Mouse (Mus musculus) bone marrow macrophage, adult 2 months (primary cell): ENCODE results near the gene Nfrkb. TPM values are rescaled to one million over a fixed set of nuclear protein-coding genes. Genes with fewer than 3 reads are reported as not detected.

Experiments
- H3K27ac ChIP-seq: 2 replicates; pipeline ENCODE4 v1.5.1; 2012; ENCODE audit warnings: low read depth, low read length; ENCODE audit not compliant: insufficient read depth
- H3K4me1 ChIP-seq: 2 replicates; pipeline ENCODE4 v1.6.1; 2012; ENCODE audit warnings: low read length; ENCODE audit not compliant: control insufficient read depth, insufficient read depth
- H3K4me3 ChIP-seq: 2 replicates; pipeline ENCODE4 v1.5.1; 2012; ENCODE audit warnings: mild to moderate bottlenecking, low read length, moderate library complexity; ENCODE audit not compliant: insufficient read depth
- CTCF ChIP-seq: IDR thresholded peaks from 2 replicates; pipeline ENCODE4 v1.5.1; 2012; ENCODE audit warnings: low read depth, mild to moderate bottlenecking, low read length, moderate library complexity
- POLR2A ChIP-seq: IDR thresholded peaks from 2 replicates; pipeline ENCODE4 v1.6.1; 2012; ENCODE audit warnings: mild to moderate bottlenecking, low read depth, low read length, borderline replicate concordance
- polyA plus RNA-seq: library from polyadenylated mRNA; stranded (reverse); fragments of >200 nt; gene quantifications from 2 replicates; pipeline ENCODE4 v1.2.4, GENCODE M21; 2012; ENCODE audit not compliant: missing spikeins, insufficient read depth, insufficient read length

The Nfrkb gene
- 13.1 and 14.2 TPM in 2 replicates for polyA plus RNA-seq

DNA sequence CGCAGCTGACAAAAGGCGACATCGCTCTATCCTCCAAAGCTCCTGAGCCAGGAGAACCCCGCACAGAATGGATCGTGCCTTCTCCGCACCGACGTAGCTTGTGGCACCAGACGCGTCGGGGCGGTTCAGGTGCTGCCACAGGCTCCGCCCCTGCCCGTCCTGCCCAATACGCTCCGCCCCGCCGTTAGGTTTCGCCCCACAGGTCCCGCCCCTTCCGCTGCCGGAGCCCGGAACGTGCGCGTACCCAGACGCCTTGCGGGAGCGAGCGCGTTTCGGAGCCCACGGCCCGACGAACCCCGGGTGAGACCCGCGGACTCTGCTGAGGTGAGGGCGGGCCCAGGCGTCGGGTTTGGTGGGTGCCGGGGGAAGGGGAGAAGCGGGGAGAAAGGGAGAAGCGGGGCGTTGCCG, at the start of gene Nfrkb:
Gene Nfrkb (plus strand): TSS at position 246 of the 408 bp plus-strand sequence.
- TF ChIP-seq CTCF: no peak
- no peak for TF ChIP-seq POLR2A
- H3K4me3 ChIP-seq: peak within 1 kb of the TSS; percentile 85
- H3K4me1 ChIP-seq: peaks cover 5% of the 10 kb centered on the region
- H3K27ac ChIP-seq: no peak within 1 kb of the TSS

GRCm38 (mm10) chr9:31344289-31344831, 41.6 kb upstream of the Nfrkb start:
- Histone ChIP-seq H3K27ac (no peak overlapping the region), H3K4me3 (no peak overlapping the region), H3K4me1 (peaks cover 2% of the 10 kb centered on the region; the same call in 1 of the 2 replicates)
- TF ChIP-seq POLR2A: no peak
- TF ChIP-seq CTCF: no peak

DNA sequence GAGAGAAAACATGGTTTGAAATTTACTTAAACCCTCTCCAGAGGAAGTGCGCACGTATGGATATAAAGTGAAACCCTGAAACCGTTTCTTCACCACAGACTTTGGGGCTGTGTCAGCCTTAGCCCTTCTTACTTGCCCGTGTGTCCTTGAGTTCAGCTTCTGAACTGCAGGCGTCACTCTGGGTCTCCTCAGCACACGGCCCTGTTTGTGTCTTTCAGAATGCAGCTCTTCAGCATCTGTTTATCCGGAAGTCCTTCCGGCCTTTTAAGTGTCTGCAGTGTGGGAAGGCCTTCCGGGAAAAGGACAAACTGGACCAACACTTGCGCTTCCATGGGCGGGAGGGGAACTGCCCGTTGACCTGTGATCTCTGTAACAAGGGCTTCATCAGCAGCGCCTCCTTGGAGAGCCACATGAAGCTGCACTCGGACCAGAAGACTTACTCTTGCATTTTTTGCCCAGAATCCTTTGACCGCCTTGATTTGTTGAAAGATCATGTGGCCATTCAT, 39.4 kb upstream of the Nfrkb start:
- Histone ChIP-seq H3K4me1 (no peaks in the 10 kb centered on the region), H3K27ac (no peak overlapping the region), H3K4me3 (no peak overlapping the region)
- TF ChIP-seq CTCF: no peak
- no peak for TF ChIP-seq POLR2A

GRCm38 (mm10) chr9:31348458-31348857, 37.5 kb upstream of the Nfrkb start:
- H3K27ac ChIP-seq: no peak overlapping the region
- H3K4me1 ChIP-seq: peaks cover 10% of the 10 kb centered on the region
- H3K4me3 ChIP-seq: no peak overlapping the region
- TF ChIP-seq CTCF: no peak

DNA sequence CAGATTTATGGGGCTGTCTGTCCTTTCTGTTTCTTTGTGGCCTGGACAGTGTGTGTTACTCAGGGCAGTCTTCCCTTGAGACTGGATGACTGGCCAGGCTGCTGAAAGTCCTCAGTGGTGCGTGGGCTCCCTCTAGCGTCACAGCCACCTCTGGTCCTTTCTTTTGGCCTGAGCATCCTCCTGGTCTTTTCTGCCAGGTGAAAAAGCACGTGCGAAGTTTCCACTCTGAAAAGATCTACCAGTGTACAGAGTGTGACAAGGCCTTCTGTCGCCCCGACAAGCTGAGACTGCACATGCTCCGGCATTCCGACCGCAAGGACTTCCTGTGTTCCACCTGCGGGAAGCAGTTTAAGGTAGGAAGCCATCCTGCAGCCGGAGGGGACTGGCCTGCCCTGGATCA, 37.1 kb upstream of the Nfrkb start:
- peak; percentile 60 for TF ChIP-seq CTCF
- TF ChIP-seq POLR2A: no peak
- Histone ChIP-seq H3K27ac (no peak overlapping the region), H3K4me3 (no peak overlapping the region), H3K4me1 (peaks cover 10% of the 10 kb centered on the region)

DNA sequence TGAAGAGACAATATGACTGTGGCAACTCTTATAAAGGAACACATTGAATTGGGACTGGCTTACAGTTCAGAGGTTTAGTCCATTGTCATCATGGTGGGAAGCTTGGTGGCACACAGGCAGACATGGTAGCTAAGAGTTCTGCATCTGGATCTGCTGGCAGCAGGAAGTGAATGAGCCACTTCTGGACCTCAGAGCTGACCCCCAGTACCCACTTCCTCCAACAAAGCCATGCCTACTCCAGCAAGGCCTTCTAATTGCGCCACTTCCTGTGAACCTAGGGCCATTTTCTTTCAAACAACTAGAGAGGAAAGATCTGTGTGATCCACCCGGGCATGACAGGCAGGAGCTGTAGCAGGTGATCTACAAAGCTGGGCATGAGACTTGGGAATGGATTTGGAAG, 33.3 kb upstream of the Nfrkb start:
- Histone ChIP-seq H3K27ac (peak overlapping the region; percentile 50), H3K4me3 (no peak overlapping the region), H3K4me1 (peaks cover 10% of the 10 kb centered on the region)
- no peak for TF ChIP-seq CTCF
- TF ChIP-seq POLR2A: no peak

- Histone ChIP-seq H3K27ac (no peak overlapping the region), H3K4me3 (no peak overlapping the region), H3K4me1 (peaks cover 10% of the 10 kb centered on the region)
- TF ChIP-seq POLR2A: no peak
- TF ChIP-seq CTCF: no peak
Measured at GRCm38 (mm10) chr9:31353518-31353917, 32.5 kb upstream of the Nfrkb start.

DNA sequence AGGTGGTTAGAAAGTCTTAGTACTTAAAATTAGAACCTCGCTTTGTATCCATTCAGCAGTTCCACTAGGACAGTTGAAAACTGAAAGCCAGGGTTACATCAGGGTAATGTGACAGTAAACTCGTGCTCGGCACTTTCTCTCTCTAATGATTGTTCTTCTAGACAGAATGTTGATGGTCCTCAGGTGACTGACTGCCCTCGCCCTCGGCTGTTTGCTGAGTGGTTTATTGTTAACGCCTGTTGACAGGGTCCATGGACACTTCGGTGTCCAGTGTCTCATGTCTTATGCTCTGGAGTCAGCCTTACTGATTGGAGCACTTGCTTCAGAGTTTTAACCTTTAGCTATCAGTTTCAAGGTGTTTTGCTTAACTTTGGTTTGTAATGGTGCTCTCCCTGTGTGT, 31.9 kb upstream of the Nfrkb start:
- Histone ChIP-seq H3K4me3 (no peak overlapping the region), H3K4me1 (peaks cover 10% of the 10 kb centered on the region), H3K27ac (no peak overlapping the region)
- no peak for TF ChIP-seq POLR2A
- TF ChIP-seq CTCF: no peak

DNA sequence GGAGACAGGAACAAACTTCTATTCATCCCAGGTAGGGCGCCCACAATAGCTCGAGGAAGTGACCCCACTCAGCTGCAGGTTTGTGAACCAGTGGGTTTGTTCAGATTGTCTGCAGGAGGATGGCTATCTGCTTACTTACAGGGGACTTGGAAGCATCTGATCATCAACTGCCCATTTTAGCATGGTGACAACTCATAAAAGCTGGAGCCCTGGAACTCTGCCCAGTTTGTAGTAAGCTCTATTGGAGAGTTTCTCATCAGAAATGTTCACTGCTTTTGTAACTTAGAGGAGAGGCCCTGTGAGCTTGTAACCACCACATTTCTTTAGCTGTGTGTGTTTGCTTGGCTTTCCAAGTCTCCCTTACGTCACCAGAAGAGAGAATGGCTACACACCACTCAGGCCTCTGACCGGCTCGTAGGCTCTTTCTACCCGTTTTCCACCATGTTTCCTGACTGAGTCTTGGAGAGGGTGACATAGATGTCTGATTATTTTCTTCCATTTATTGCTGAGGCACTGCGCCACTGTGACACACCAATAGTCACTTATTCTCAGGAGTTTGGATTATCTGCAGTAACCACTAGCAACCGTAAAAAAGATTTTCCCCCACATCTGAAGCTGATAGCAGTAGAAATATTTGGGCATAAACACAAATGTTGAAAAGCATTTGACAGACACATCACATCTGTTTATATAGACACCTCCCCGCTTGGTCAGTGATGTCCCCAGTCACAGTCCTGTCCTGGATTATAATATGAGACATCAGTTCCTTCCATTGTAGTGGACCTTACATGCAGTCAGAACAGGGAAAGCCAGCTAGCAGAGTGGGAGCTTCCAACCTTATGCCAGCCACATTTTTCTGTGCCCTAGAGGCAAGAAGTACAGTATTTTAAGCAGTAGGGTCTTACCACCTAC, 22.0 kb upstream of the Nfrkb start:
- Histone ChIP-seq H3K4me1 (no peaks in the 10 kb centered on the region), H3K4me3 (no peak overlapping the region), H3K27ac (no peak overlapping the region)
- TF ChIP-seq CTCF: no peak
- TF ChIP-seq POLR2A: no peak

DNA sequence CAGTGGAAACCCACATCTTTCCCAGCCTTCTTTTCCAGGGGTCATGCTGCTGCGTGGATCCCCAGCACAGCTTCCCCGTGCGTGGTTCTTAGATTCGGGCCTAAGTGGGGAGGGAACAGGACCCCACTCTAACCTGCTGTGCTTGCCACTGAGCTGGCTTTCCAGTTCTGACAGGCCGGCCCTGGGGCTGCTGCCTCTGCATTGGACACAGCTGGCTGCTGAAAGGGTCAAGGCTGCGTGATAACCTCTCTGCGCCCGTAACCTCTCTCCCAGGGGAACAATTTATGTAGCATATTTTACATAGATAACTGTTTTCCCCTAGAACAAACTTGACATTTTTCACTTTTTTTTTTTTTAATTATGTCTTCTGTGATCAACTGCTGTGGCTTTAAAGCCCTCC, 20.9 kb upstream of the Nfrkb start:
- H3K27ac ChIP-seq: no peak overlapping the region
- TF ChIP-seq POLR2A (no peak), CTCF (no peak)
- no peak overlapping the region for H3K4me3 ChIP-seq
- no peaks in the 10 kb centered on the region for H3K4me1 ChIP-seq
